ENCODE assay signal across 11 mouse cellular contexts in genomic region chr5:140997767-140998166, GRCm38 (mm10). TPM values are rescaled to one million over a fixed set of nuclear protein-coding genes. Genes with fewer than 3 reads are reported as not detected.
A peak's percentile ranks its signal among the peaks of the same experiment; 100 is the strongest.
DNase-seq lines count a peak whose midpoint lies in the region; ATAC-seq and TF ChIP-seq lines count a peak whose summit lies in the region.
"Had no signal": no experiment of that assay in that cellular context is flagged by ENCODE, and none has a peak within 500 bp of the region (broad histone marks: within the 10 kb centered on the region; RNA-seq: fewer than 3 reads in every experiment).

No protein-coding gene starts in this region.

- peak; percentile 29; the same call in 1 of the 2 replicates for TF ChIP-seq CTCF in heart, adult 2 months (IDR thresholded peaks at IDR 0.05)
- peak; percentile 20; the same call in 1 of the 2 replicates for TF ChIP-seq CTCF in spleen, adult 2 months (IDR thresholded peaks at IDR 0.05; ENCODE audit: extremely low read depth, insufficient read depth, insufficient read length, insufficient replicate concordance)
- peak; percentile 64 for TF ChIP-seq CTCF in liver, embryonic 14.5 days (IDR thresholded peaks at IDR 0.05; ENCODE audit: low read depth)

- no peaks in the 10 kb centered on the region for H3K79me2 ChIP-seq in heart, adult 2 months (replicated peaks; ENCODE audit: control insufficient read depth, insufficient read depth, low read length)

- H3K9me3 ChIP-seq in liver, embryonic 14.5 days (ENCODE audit: control insufficient read depth, low read length): no peaks in the 10 kb centered on the region
- H3K9me3 ChIP-seq: embryonic facial prominence, embryonic 12.5 days had no signal

- no peak overlapping the region for H3K4me3 ChIP-seq in heart, adult 2 months
- H3K4me3 ChIP-seq in spleen, adult 2 months (ENCODE audit: extremely low read depth, insufficient read depth, insufficient read length): no peak overlapping the region
- H3K4me3 ChIP-seq in liver, embryonic 14.5 days (ENCODE audit: insufficient read depth in 1 of 2, low read depth in 2 of 2, low read length in 2 of 2): no peak overlapping the region
- H3K4me3 ChIP-seq: embryonic facial prominence, embryonic 12.5 days had no signal

- intact Hi-C loops in heart, adult 2 months (cut with DNase I): no loop called here
- intact Hi-C loops in heart, postnatal 14 days (cut with DNase I): no loop called here
- intact Hi-C loops in heart, postnatal 25 days (cut with DNase I): no loop called here

- H3K27ac ChIP-seq in heart, adult 2 months: no peak overlapping the region
- H3K27ac ChIP-seq in spleen, adult 2 months (ENCODE audit: insufficient read depth, low read length): no peak overlapping the region
- no peak overlapping the region for H3K27ac ChIP-seq in liver, embryonic 14.5 days
- H3K27ac ChIP-seq: embryonic facial prominence, embryonic 12.5 days had no signal

- H3K27me3 ChIP-seq in heart, adult 2 months (ENCODE audit: control insufficient read depth, insufficient read depth, low read length): no peaks in the 10 kb centered on the region
- no peaks in the 10 kb centered on the region for H3K27me3 ChIP-seq in spleen, adult 2 months (ENCODE audit: control insufficient read depth, insufficient read depth, low read length)
- no peaks in the 10 kb centered on the region for H3K27me3 ChIP-seq in liver, embryonic 14.5 days (ENCODE audit: control insufficient read depth, insufficient read depth, low read length)
- H3K27me3 ChIP-seq: embryonic facial prominence, embryonic 12.5 days; Patski had no signal

- H3K4me2 ChIP-seq in liver, embryonic 14.5 days (ENCODE audit: low read depth): no peak overlapping the region
- H3K4me2 ChIP-seq: embryonic facial prominence, embryonic 12.5 days had no signal

- 79% methylated on average over 4 of the region's 4 CpGs for WGBS in heart, adult 2 months
- 79% methylated on average over 4 of the region's 4 CpGs for WGBS in spleen, adult 2 months
- 58% methylated on average over 4 of the region's 4 CpGs for WGBS in liver, embryonic 14.5 days (ENCODE audit: insufficient replicate concordance)

- DNase-seq in heart, adult 2 months: no peak
- DNase-seq in heart, postnatal 14 days: no peak
- peak in 1 of 2 experiments; percentile 39 for DNase-seq in spleen, adult 2 months (ENCODE audit: low read depth in 1 of 2, low spot score in 2 of 2)
- no peak for DNase-seq in spleen, adult 12 weeks (ENCODE audit: low spot score)
- DNase-seq in liver, embryonic 14.5 days (ENCODE audit: low read depth in 3 of 3, low spot score in 3 of 3): no peak
- no peak for DNase-seq in urinary bladder, adult 18-20 months (ENCODE audit: low spot score in 2 of 2)
- no peak for DNase-seq in heart, postnatal 25 days (ENCODE audit: low spot score)
- no peak for DNase-seq in gastrocnemius, postnatal 25 days
- DNase-seq: cerebellum, adult 11 months had no signal

- no peaks in the 10 kb centered on the region for H3K36me3 ChIP-seq in heart, adult 2 months (ENCODE audit: control insufficient read depth, insufficient read depth, low read length)
- H3K36me3 ChIP-seq in spleen, adult 2 months (ENCODE audit: control insufficient read depth, insufficient read depth, low read length): peaks cover 3% of the 10 kb centered on the region; the same call in 1 of the 2 replicates
- H3K36me3 ChIP-seq in liver, embryonic 14.5 days (replicated peaks; ENCODE audit: control insufficient read depth, insufficient read depth, low read depth): no peaks in the 10 kb centered on the region
- H3K36me3 ChIP-seq: embryonic facial prominence, embryonic 12.5 days had no signal

- ATAC-seq in liver, embryonic 14.5 days (ENCODE audit: insufficient read depth): no peak
- ATAC-seq: Patski had no signal

- no peaks in the 10 kb centered on the region for H3K4me1 ChIP-seq in heart, adult 2 months (ENCODE audit: control insufficient read depth, insufficient read depth, low read length)
- H3K4me1 ChIP-seq in spleen, adult 2 months (ENCODE audit: control insufficient read depth, insufficient read depth, insufficient read length): peaks cover 28% of the 10 kb centered on the region; the same call in 1 of the 2 replicates
- H3K4me1 ChIP-seq in liver, embryonic 14.5 days (replicated peaks; ENCODE audit: control insufficient read depth in 2 of 2, insufficient read depth in 2 of 2, low read length in 1 of 2): no peaks in the 10 kb centered on the region
- H3K4me1 ChIP-seq: embryonic facial prominence, embryonic 12.5 days had no signal

- TF ChIP-seq EP300 in heart, adult 2 months (IDR thresholded peaks at IDR 0.05; ENCODE audit: insufficient read depth, low read depth, low read length): no peak
- TF ChIP-seq EP300 in liver, embryonic 14.5 days (IDR thresholded peaks at IDR 0.05; ENCODE audit: low read depth): no peak

- no peak for TF ChIP-seq POLR2A in heart, adult 2 months (IDR thresholded peaks at IDR 0.05; ENCODE audit: insufficient read depth, low read depth, low read length)
- no peak for TF ChIP-seq POLR2A in spleen, adult 2 months (IDR thresholded peaks at IDR 0.05; ENCODE audit: low read depth, low read length)

- no peak overlapping the region for H3K9ac ChIP-seq in heart, adult 2 months (ENCODE audit: low read depth, low read length)
- H3K9ac ChIP-seq in liver, embryonic 14.5 days (replicated peaks): no peak overlapping the region
- H3K9ac ChIP-seq: embryonic facial prominence, embryonic 12.5 days had no signal

RNA-seq across cellular contexts. Expression of gene Card11, which starts 2.6 kb away (rescaled TPM):
- total RNA-seq in heart, adult 2 months (2021): under 1 TPM; 0.23 to 0.80 TPM
- polyA plus RNA-seq in heart, adult 2 months (2012; rRNA removed): 0.26 and 0.82 TPM in 2 replicates
- 1 to 10 TPM in 1 of 2 experiments, under 1 TPM in 1; 0.41 to 2.0 TPM for total RNA-seq in heart, postnatal 14 days (2021)
- polyA plus RNA-seq in spleen, adult 2 months (2012; rRNA removed): 63.7 and 80.7 TPM in 2 replicates
- 0.26 and 0.27 TPM in 2 replicates for polyA plus RNA-seq in liver, embryonic 14.5 days (2012; rRNA removed)
- 0.06 TPM in 1 of 2 replicates, not detected in the other for polyA plus RNA-seq in liver, embryonic 14.5 days (2014; fragmentation: Nextera tagmentation; extraction: Ambion mirVana)
- total RNA-seq in heart, postnatal 25 days (2021): under 1 TPM; 0.31 to 0.36 TPM
- under 1 TPM; 0.16 to 0.31 TPM for total RNA-seq in gastrocnemius, postnatal 25 days (2021)
- polyA plus RNA-seq: Patski had no signal
